Mouse (Mus musculus): ENCODE measurements at regions not wholly inside any gene's neighbourhood (a gene's known extent, or its start where the extent isn't known, plus 50 kb on each side); places are given as distances from the start of the nearest gene placed in this dataset.

- TF ChIP-seq CTCF (IDR thresholded peaks at IDR 0.05; ENCODE audit: low read depth) (no peak), EP300 (IDR thresholded peaks at IDR 0.05; ENCODE audit: low read depth) (no peak)
Measured at GRCm38 (mm10) chr7:124861397-124861796, 583.1 kb upstream of the Kdm8 start.

All from liver, postnatal 0 days (tissue).